Mouse (Mus musculus): ENCODE measurements at regions not wholly inside any gene's neighbourhood (a gene's known extent, or its start where the extent isn't known, plus 50 kb on each side); places are given as distances from the start of the nearest gene placed in this dataset.

DNA sequence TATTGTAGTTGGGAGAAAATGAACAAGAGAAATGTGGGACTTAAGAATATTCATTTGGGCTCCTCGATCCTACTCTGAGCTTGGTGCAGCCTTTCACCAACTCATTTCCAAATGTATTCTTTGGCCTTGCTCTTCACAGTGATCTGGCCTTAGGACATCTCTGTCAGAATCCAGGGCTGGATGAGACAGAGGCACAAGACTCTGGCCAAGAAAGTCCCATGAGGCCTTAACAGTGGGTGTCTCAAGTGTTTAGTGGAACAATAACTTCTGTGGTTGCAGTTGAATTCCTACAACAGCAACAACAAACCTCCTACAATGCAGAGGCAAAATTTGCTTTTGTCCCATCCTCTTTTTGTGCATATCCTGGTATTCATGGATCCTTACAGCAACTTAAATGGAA is 589.2 kb upstream of the Gm26657 start:
- no peak for TF ChIP-seq POLR2A (IDR thresholded peaks at IDR 0.05; ENCODE audit: borderline replicate concordance, extremely low read depth, insufficient read depth, insufficient read length)
- H3K4me2 ChIP-seq (replicated peaks; ENCODE audit: low read depth, low read length, severe bottlenecking): no peak overlapping the region
- H3K36me3 ChIP-seq (ENCODE audit: control insufficient read depth, insufficient read depth, low read length): no peaks in the 10 kb centered on the region
- no peaks in the 10 kb centered on the region for H3K27me3 ChIP-seq (ENCODE audit: control insufficient read depth, insufficient read depth, low read length)
- no peaks in the 10 kb centered on the region for H3K9me3 ChIP-seq (ENCODE audit: control insufficient read depth, low read length)
- no peak overlapping the region for H3K9ac ChIP-seq (ENCODE audit: low read depth, low read length, severe bottlenecking)
- ATAC-seq (ENCODE audit: low FRiP score, low read depth) (no peak), DNase-seq (ENCODE audit: low spot score) (no peak)
- 97% methylated on average over 1 of the region's 1 CpGs for WGBS
- no peaks in the 10 kb centered on the region for H3K4me1 ChIP-seq (ENCODE audit: control insufficient read depth, insufficient read depth, low read length)
- no peak overlapping the region for H3K27ac ChIP-seq (replicated peaks; ENCODE audit: low read depth, low read length)
- no peak overlapping the region for H3K4me3 ChIP-seq (replicated peaks; ENCODE audit: low read length)

DNA sequence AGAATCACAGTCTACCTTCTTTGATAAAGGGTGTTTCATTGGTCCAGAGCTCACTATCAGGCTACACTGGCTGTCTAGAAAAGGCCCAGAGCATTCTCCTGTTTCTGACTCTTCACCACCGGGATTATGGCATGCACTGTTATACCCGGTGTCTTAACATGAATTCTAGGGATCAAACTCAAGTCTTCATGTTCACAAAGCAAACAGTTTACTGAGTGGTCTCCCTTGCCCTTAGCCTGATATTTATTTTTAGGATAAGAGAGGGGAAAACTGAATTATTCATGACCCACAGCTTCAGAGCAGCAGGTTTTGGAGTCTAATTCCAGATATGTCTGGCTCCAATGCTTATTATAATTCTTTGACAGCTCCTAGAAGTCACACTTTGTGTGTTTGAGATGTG is 596.0 kb upstream of the Gm26657 start:
- no peak overlapping the region for H3K4me3 ChIP-seq (replicated peaks; ENCODE audit: low read length)
- no peak for DNase-seq (ENCODE audit: low spot score)
- no peak overlapping the region for H3K4me2 ChIP-seq (replicated peaks; ENCODE audit: low read depth, low read length, severe bottlenecking)
- no peak overlapping the region for H3K9ac ChIP-seq (ENCODE audit: low read depth, low read length, severe bottlenecking)
- no peak overlapping the region for H3K27ac ChIP-seq (replicated peaks; ENCODE audit: low read depth, low read length)
- no peak for ATAC-seq (ENCODE audit: low FRiP score, low read depth)
- H3K27me3 ChIP-seq (ENCODE audit: control insufficient read depth, insufficient read depth, low read length): no peaks in the 10 kb centered on the region
- no peaks in the 10 kb centered on the region for H3K36me3 ChIP-seq (ENCODE audit: control insufficient read depth, insufficient read depth, low read length)
- WGBS: 87% methylated on average over 2 of the region's 2 CpGs
- H3K9me3 ChIP-seq (ENCODE audit: control insufficient read depth, low read length): no peaks in the 10 kb centered on the region
- TF ChIP-seq POLR2A (IDR thresholded peaks at IDR 0.05; ENCODE audit: borderline replicate concordance, extremely low read depth, insufficient read depth, insufficient read length): no peak
- H3K4me1 ChIP-seq (ENCODE audit: control insufficient read depth, insufficient read depth, low read length): no peaks in the 10 kb centered on the region

DNA sequence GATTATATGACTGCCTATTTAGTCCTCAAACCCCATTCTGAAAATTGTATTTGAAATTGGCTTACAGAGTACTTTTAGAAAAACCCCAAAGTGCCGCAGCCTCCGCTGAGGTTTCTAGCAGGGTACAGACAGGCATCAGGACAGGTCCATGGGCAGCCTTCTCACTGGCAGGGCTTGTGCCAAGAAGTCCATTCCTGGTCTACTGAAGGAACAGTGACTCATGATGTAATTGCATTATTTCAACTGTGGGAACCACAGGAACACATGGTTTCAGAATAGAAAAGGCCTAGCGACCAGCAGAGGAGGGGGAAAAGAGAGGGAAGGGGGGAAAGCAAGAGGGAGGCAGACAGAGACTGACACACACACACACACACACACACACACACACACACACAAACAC is 603.0 kb upstream of the Gm26657 start:
- DNase-seq (ENCODE audit: low spot score): no peak
- ATAC-seq (ENCODE audit: low FRiP score, low read depth): no peak
- no peak for TF ChIP-seq POLR2A (IDR thresholded peaks at IDR 0.05; ENCODE audit: borderline replicate concordance, extremely low read depth, insufficient read depth, insufficient read length)

DNA sequence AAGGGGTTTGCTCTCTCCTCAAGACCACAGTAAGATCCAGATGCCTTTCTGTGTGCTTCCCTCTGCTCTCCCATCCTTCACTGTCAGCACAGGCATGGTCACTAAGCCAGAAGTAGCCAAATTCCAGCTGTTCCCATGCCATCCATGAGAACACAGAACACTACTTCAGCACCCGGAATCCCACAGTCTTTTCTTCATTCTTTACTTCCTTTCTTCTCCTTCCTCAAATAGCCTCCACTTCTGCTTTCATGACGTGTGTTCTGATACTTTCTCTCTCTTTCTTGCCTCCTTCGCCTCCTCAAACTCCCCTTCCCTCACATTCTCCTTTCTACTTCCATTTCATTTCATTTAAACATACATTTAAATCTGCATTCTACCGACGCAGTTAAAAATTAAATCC is 602.1 kb upstream of the Klf4 start:
- no peak for TF ChIP-seq POLR2A (IDR thresholded peaks at IDR 0.05; ENCODE audit: borderline replicate concordance, extremely low read depth, insufficient read depth, insufficient read length)
- H3K27ac ChIP-seq (replicated peaks; ENCODE audit: low read depth, low read length): no peak overlapping the region
- H3K9me3 ChIP-seq (ENCODE audit: control insufficient read depth, low read length): no peaks in the 10 kb centered on the region
- H3K4me1 ChIP-seq (ENCODE audit: control insufficient read depth, insufficient read depth, low read length): no peaks in the 10 kb centered on the region
- WGBS: 83% methylated on average over 5 of the region's 5 CpGs
- DNase-seq (ENCODE audit: low spot score) (no peak), ATAC-seq (ENCODE audit: low FRiP score, low read depth) (no peak)
- no peak overlapping the region for H3K4me3 ChIP-seq (replicated peaks; ENCODE audit: low read length)
- H3K4me2 ChIP-seq (replicated peaks; ENCODE audit: low read depth, low read length, severe bottlenecking): no peak overlapping the region
- H3K36me3 ChIP-seq (ENCODE audit: control insufficient read depth, insufficient read depth, low read length): no peaks in the 10 kb centered on the region
- H3K27me3 ChIP-seq (ENCODE audit: control insufficient read depth, insufficient read depth, low read length): no peaks in the 10 kb centered on the region
- H3K9ac ChIP-seq (ENCODE audit: low read depth, low read length, severe bottlenecking): no peak overlapping the region

More for the DNA sequence above, 603.0 kb upstream of the Gm26657 start:
- no peaks in the 10 kb centered on the region for H3K27me3 ChIP-seq (ENCODE audit: control insufficient read depth, insufficient read depth, low read length)
- 87% methylated on average over 3 of the region's 3 CpGs for WGBS
- no peak overlapping the region for H3K27ac ChIP-seq (replicated peaks; ENCODE audit: low read depth, low read length)
- no peak overlapping the region for H3K4me2 ChIP-seq (replicated peaks; ENCODE audit: low read depth, low read length, severe bottlenecking)
- no peaks in the 10 kb centered on the region for H3K9me3 ChIP-seq (ENCODE audit: control insufficient read depth, low read length)
- no peak overlapping the region for H3K9ac ChIP-seq (ENCODE audit: low read depth, low read length, severe bottlenecking)
- no peaks in the 10 kb centered on the region for H3K36me3 ChIP-seq (ENCODE audit: control insufficient read depth, insufficient read depth, low read length)
- H3K4me3 ChIP-seq (replicated peaks; ENCODE audit: low read length): no peak overlapping the region
- H3K4me1 ChIP-seq (ENCODE audit: control insufficient read depth, insufficient read depth, low read length): no peaks in the 10 kb centered on the region

DNA sequence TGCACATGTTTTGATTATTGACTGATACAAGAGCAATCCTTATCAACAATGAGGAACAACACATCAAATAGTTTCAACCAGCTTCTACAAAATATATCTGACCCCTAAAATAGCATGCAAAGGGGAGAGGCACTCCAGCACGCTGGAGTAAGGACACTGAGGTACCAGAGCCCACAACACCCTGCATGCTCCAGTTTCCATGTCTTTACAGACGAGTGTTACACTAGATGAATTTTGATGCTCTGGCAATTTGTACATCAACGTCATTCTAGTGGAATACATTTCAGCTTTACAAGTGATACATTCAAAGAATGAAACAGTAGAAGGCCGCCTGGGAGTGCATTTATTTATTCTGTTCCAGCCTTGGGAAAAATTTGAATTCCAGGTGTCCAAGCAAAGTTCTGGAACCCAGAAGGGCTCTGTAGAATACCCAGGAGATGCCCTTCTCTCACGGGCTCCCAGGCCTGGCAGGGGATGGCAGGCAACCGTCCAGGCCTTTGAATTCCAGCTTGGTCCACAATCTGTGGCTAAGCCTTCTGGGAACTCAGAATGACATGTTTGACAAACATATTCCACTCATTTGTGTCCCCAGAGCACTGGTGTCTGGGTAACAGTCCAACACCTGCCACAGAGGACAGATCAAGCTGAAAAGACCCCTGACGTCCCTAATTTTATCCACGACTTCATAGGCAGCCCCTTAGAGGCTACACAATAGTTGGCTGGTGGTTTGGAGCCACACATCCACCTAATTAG is 595.6 kb upstream of the Klf4 start:
- Histone ChIP-seq H3K4me2 (replicated peaks; ENCODE audit: low read depth, low read length, severe bottlenecking) (no peak overlapping the region), H3K9me3 (ENCODE audit: control insufficient read depth, low read length) (no peaks in the 10 kb centered on the region), H3K9ac (ENCODE audit: low read depth, low read length, severe bottlenecking) (no peak overlapping the region), H3K27me3 (ENCODE audit: control insufficient read depth, insufficient read depth, low read length) (no peaks in the 10 kb centered on the region), H3K4me1 (ENCODE audit: control insufficient read depth, insufficient read depth, low read length) (no peaks in the 10 kb centered on the region), H3K36me3 (ENCODE audit: control insufficient read depth, insufficient read depth, low read length) (no peaks in the 10 kb centered on the region), H3K27ac (replicated peaks; ENCODE audit: low read depth, low read length) (no peak overlapping the region), H3K4me3 (replicated peaks; ENCODE audit: low read length) (no peak overlapping the region)
- WGBS: 73% methylated on average over 8 of the region's 8 CpGs
- no peak for TF ChIP-seq POLR2A (IDR thresholded peaks at IDR 0.05; ENCODE audit: borderline replicate concordance, extremely low read depth, insufficient read depth, insufficient read length)
- no peak for DNase-seq (ENCODE audit: low spot score)
- ATAC-seq (ENCODE audit: low FRiP score, low read depth): no peak

Measured in limb, embryonic 14.5 days (tissue).